ENCODE assay signal across 8 mouse cellular contexts in genomic region chr3:103280241-103280761, GRCm38 (mm10). TPM values are rescaled to one million over a fixed set of nuclear protein-coding genes. Genes with fewer than 3 reads are reported as not detected.
A peak's percentile ranks its signal among the peaks of the same experiment; 100 is the strongest.
DNase-seq lines count a peak whose midpoint lies in the region; ATAC-seq and TF ChIP-seq lines count a peak whose summit lies in the region.

No protein-coding gene starts in this region.

- ATAC-seq in embryonic facial prominence, embryonic 14.5 days (ENCODE audit: low read depth), result peak; percentile 68
- ATAC-seq in heart, embryonic 11.5 days (replicated peaks; ENCODE audit: insufficient number of reproducible peaks, low FRiP score, low TSS enrichment), result peak; percentile 57
- ATAC-seq in kidney, postnatal 0 days (replicated peaks; ENCODE audit: low FRiP score, low read depth), result peak; percentile 75
- peak; percentile 41 for ATAC-seq in liver, embryonic 15.5 days (ENCODE audit: insufficient read depth)
- peak; percentile 68 for ATAC-seq in neural tube, embryonic 11.5 days (ENCODE audit: insufficient read depth, low FRiP score, low TSS enrichment)
- ATAC-seq in stomach, postnatal 0 days (ENCODE audit: low FRiP score, low TSS enrichment), result peak; percentile 60

- H3K9me3 ChIP-seq in embryonic facial prominence, embryonic 14.5 days (ENCODE audit: control insufficient read depth, low read length), result no peaks in the 10 kb centered on the region
- no peaks in the 10 kb centered on the region for H3K9me3 ChIP-seq in heart, embryonic 11.5 days (replicated peaks; ENCODE audit: control insufficient read depth, low read length)
- no peaks in the 10 kb centered on the region for H3K9me3 ChIP-seq in kidney, postnatal 0 days (replicated peaks; ENCODE audit: low read length)
- no peaks in the 10 kb centered on the region for H3K9me3 ChIP-seq in liver, embryonic 15.5 days (replicated peaks)
- no peaks in the 10 kb centered on the region for H3K9me3 ChIP-seq in neural tube, embryonic 11.5 days (ENCODE audit: control insufficient read depth, low read length)
- no peaks in the 10 kb centered on the region for H3K9me3 ChIP-seq in stomach, postnatal 0 days (ENCODE audit: control insufficient read depth, low read length)

- peaks cover 4% of the 10 kb centered on the region for H3K36me3 ChIP-seq in C2C12 (ENCODE audit: control insufficient read depth, insufficient read depth)
- H3K36me3 ChIP-seq in embryonic facial prominence, embryonic 14.5 days (ENCODE audit: control insufficient read depth, insufficient read depth, low read length), result 0 out of 2 replicates have a peak, but pooled peaks cover 11% of the 10 kb centered on the region
- H3K36me3 ChIP-seq in heart, embryonic 11.5 days (ENCODE audit: control insufficient read depth, insufficient read depth, low read length), result peaks cover 3% of the 10 kb centered on the region; the same call in 1 of the 2 replicates
- no peaks in the 10 kb centered on the region for H3K36me3 ChIP-seq in kidney, postnatal 0 days (ENCODE audit: insufficient read depth, low read length)
- peaks cover 15% of the 10 kb centered on the region for H3K36me3 ChIP-seq in liver, embryonic 15.5 days (replicated peaks)
- no peaks in the 10 kb centered on the region for H3K36me3 ChIP-seq in neural tube, embryonic 11.5 days (ENCODE audit: control insufficient read depth, insufficient read depth, low read length)
- H3K36me3 ChIP-seq in stomach, postnatal 0 days (ENCODE audit: control insufficient read depth, insufficient read depth, low read length), result no peaks in the 10 kb centered on the region

- peak overlapping the region; percentile 78 for H3K4me2 ChIP-seq in embryonic facial prominence, embryonic 14.5 days (ENCODE audit: low read depth, low read length)
- H3K4me2 ChIP-seq in heart, embryonic 11.5 days, result peak overlapping the region; percentile 94
- peak overlapping the region; percentile 78 for H3K4me2 ChIP-seq in kidney, postnatal 0 days (ENCODE audit: low read length)
- peak overlapping the region; percentile 84 for H3K4me2 ChIP-seq in liver, embryonic 15.5 days
- peak overlapping the region; percentile 91 for H3K4me2 ChIP-seq in neural tube, embryonic 11.5 days (ENCODE audit: low read depth)
- H3K4me2 ChIP-seq in stomach, postnatal 0 days (replicated peaks; ENCODE audit: low read depth), result peak overlapping the region; percentile 77

- 1% methylated on average over 21 of the region's 36 CpGs for WGBS in embryonic facial prominence, embryonic 14.5 days
- WGBS in heart, embryonic 11.5 days (ENCODE audit: insufficient replicate concordance), result under 1% methylated on average over 33 of the region's 36 CpGs
- WGBS in kidney, postnatal 0 days, result under 1% methylated on average over 36 of the region's 36 CpGs
- WGBS in liver, embryonic 15.5 days (ENCODE audit: insufficient replicate concordance), result under 1% methylated on average over 36 of the region's 36 CpGs
- WGBS in neural tube, embryonic 11.5 days, result under 1% methylated on average over 29 of the region's 36 CpGs
- WGBS in stomach, postnatal 0 days, result under 1% methylated on average over 36 of the region's 36 CpGs

- no peak for TF ChIP-seq EP300 in stomach, postnatal 0 days (optimal IDR thresholded peaks at IDR 0.05)

- peak; percentile 10 to 27 for DNase-seq in adrenal gland, postnatal 4 days (ENCODE audit: low spot score in 2 of 2)
- peak; percentile 50 for DNase-seq in embryonic facial prominence, embryonic 14.5 days (ENCODE audit: low spot score)
- DNase-seq in kidney, postnatal 0 days (ENCODE audit: low spot score), result peak; percentile 55
- peak; percentile 64 for DNase-seq in neural tube, embryonic 11.5 days (ENCODE audit: low spot score)
- peak; percentile 69 for DNase-seq in stomach, postnatal 0 days (ENCODE audit: low spot score)

- peaks cover 14% of the 10 kb centered on the region for H3K4me1 ChIP-seq in embryonic facial prominence, embryonic 14.5 days (ENCODE audit: control insufficient read depth, insufficient read depth, low read length)
- peaks cover 14% of the 10 kb centered on the region; the same call in 1 of the 2 replicates for H3K4me1 ChIP-seq in heart, embryonic 11.5 days (ENCODE audit: control insufficient read depth, insufficient read depth, low read length)
- 0 out of 2 replicates have a peak, but pooled peaks cover 5% of the 10 kb centered on the region for H3K4me1 ChIP-seq in kidney, postnatal 0 days (replicated peaks; ENCODE audit: insufficient read depth, low read length)
- H3K4me1 ChIP-seq in liver, embryonic 15.5 days (replicated peaks), result peaks cover 34% of the 10 kb centered on the region
- peaks cover 6% of the 10 kb centered on the region; the same call in 1 of the 2 replicates for H3K4me1 ChIP-seq in neural tube, embryonic 11.5 days (ENCODE audit: control insufficient read depth, insufficient read depth, low read length)
- H3K4me1 ChIP-seq in stomach, postnatal 0 days (replicated peaks; ENCODE audit: control insufficient read depth, insufficient read depth), result 0 out of 2 replicates have a peak, but pooled peaks cover 2% of the 10 kb centered on the region

- H3ac ChIP-seq in C2C12 (ENCODE audit: control insufficient read depth, insufficient read length, low read depth), result peak overlapping the region; percentile 70

- no peak for TF ChIP-seq CTCF in C2C12 (IDR thresholded peaks at IDR 0.05; ENCODE audit: control insufficient read depth, insufficient read depth, insufficient read length)
- no peak for TF ChIP-seq CTCF in kidney, postnatal 0 days (IDR thresholded peaks at IDR 0.05; ENCODE audit: low read depth)
- 0 out of 2 replicates have a peak, but pooled peaks have one; percentile 4 for TF ChIP-seq CTCF in stomach, postnatal 0 days (IDR thresholded peaks at IDR 0.05; ENCODE audit: low read depth)

- H3K4me3 ChIP-seq in C2C12 (ENCODE audit: insufficient read depth, poor library complexity, severe bottlenecking), result peak overlapping the region; percentile 71
- peak overlapping the region; percentile 99 for H3K4me3 ChIP-seq in embryonic facial prominence, embryonic 14.5 days (ENCODE audit: low read depth, low read length)
- H3K4me3 ChIP-seq in heart, embryonic 11.5 days (ENCODE audit: low read depth, low read length), result peak overlapping the region; percentile 85
- H3K4me3 ChIP-seq in kidney, postnatal 0 days (replicated peaks; ENCODE audit: low read depth, low read length), result peak overlapping the region; percentile 99
- H3K4me3 ChIP-seq in liver, embryonic 15.5 days (replicated peaks), result peak overlapping the region; percentile 99
- peak overlapping the region; percentile 100 for H3K4me3 ChIP-seq in neural tube, embryonic 11.5 days (ENCODE audit: low read depth, low read length)
- H3K4me3 ChIP-seq in stomach, postnatal 0 days (ENCODE audit: low read depth, low read length), result peak overlapping the region; percentile 98

- no peaks in the 10 kb centered on the region for H3K27me3 ChIP-seq in C2C12 (ENCODE audit: control insufficient read depth, insufficient read depth, insufficient read length)
- no peaks in the 10 kb centered on the region for H3K27me3 ChIP-seq in embryonic facial prominence, embryonic 14.5 days (replicated peaks; ENCODE audit: control insufficient read depth, insufficient read depth, low read length)
- H3K27me3 ChIP-seq in heart, embryonic 11.5 days (ENCODE audit: control insufficient read depth, insufficient read depth, low read length), result no peaks in the 10 kb centered on the region
- no peaks in the 10 kb centered on the region for H3K27me3 ChIP-seq in kidney, postnatal 0 days (ENCODE audit: insufficient read depth, low read length)
- H3K27me3 ChIP-seq in liver, embryonic 15.5 days, result no peaks in the 10 kb centered on the region
- no peaks in the 10 kb centered on the region for H3K27me3 ChIP-seq in neural tube, embryonic 11.5 days (ENCODE audit: control insufficient read depth, insufficient read depth, low read length)
- H3K27me3 ChIP-seq in stomach, postnatal 0 days (ENCODE audit: control insufficient read depth, insufficient read depth, low read length), result no peaks in the 10 kb centered on the region

- peaks cover 55% of the 10 kb centered on the region for H3K79me2 ChIP-seq in C2C12 (ENCODE audit: control insufficient read depth, insufficient read depth)

- peaks cover 52% of the 10 kb centered on the region for H3K79me3 ChIP-seq in C2C12 (ENCODE audit: low read depth)

- H3K9ac ChIP-seq in embryonic facial prominence, embryonic 14.5 days (ENCODE audit: low read depth, low read length), result peak overlapping the region; percentile 99
- H3K9ac ChIP-seq in heart, embryonic 11.5 days (ENCODE audit: low read depth, low read length), result peak overlapping the region; percentile 95
- H3K9ac ChIP-seq in kidney, postnatal 0 days (ENCODE audit: low read depth, low read length), result peak overlapping the region; percentile 98
- H3K9ac ChIP-seq in liver, embryonic 15.5 days, result peak overlapping the region; percentile 99
- peak overlapping the region; percentile 98 for H3K9ac ChIP-seq in neural tube, embryonic 11.5 days (ENCODE audit: low read length)
- peak overlapping the region; percentile 97 for H3K9ac ChIP-seq in stomach, postnatal 0 days (ENCODE audit: low read length)

- peak overlapping the region; percentile 96 for H3K27ac ChIP-seq in embryonic facial prominence, embryonic 14.5 days (replicated peaks; ENCODE audit: low read depth, low read length)
- H3K27ac ChIP-seq in heart, embryonic 11.5 days (ENCODE audit: low read depth, low read length), result peak overlapping the region; percentile 94
- peak overlapping the region; percentile 97 for H3K27ac ChIP-seq in kidney, postnatal 0 days
- peak overlapping the region; percentile 91 for H3K27ac ChIP-seq in liver, embryonic 15.5 days (replicated peaks)
- peak overlapping the region; percentile 92 for H3K27ac ChIP-seq in neural tube, embryonic 11.5 days (ENCODE audit: low read depth, low read length)
- peak overlapping the region; percentile 96 for H3K27ac ChIP-seq in stomach, postnatal 0 days (replicated peaks)

TF ChIP-seq in C2C12, 6 proteins besides CTCF, POLR2A, EP300 and RAD21:
- TF ChIP-seq CEBPB (IDR thresholded peaks at IDR 0.05; ENCODE audit: low read depth) (no peak), MYOG (IDR thresholded peaks at IDR 0.05; ENCODE audit: control insufficient read depth, extremely low read depth, insufficient read length) (no peak), MYOD1 (IDR thresholded peaks at IDR 0.05; ENCODE audit: control insufficient read depth, insufficient read length, low read depth) (no peak), MAX (IDR thresholded peaks at IDR 0.05) (no peak), USF1 (IDR thresholded peaks at IDR 0.05; ENCODE audit: low read depth) (no peak)

RNA-seq across cellular contexts. Expression of gene Trim33, which starts 1.2 kb away (rescaled TPM):
- polyA plus RNA-seq in C2C12 (2012; fragmentation: generic; extraction: Trizol), result 6.2 TPM
- total RNA-seq in adrenal gland, postnatal 4 days (2021), result 10 to 100 TPM; 44.2 to 50.2 TPM
- 16.1 and 17.3 TPM in 2 replicates for polyA plus RNA-seq in embryonic facial prominence, embryonic 14.5 days (2014; fragmentation: Nextera tagmentation; extraction: Ambion mirVana)
- polyA plus RNA-seq in heart, embryonic 11.5 days (2014; fragmentation: Nextera tagmentation; extraction: Ambion mirVana), result 15.0 and 15.8 TPM in 2 replicates
- 12.6 and 12.9 TPM in 2 replicates for polyA plus RNA-seq in kidney, postnatal 0 days (2015; fragmentation: Nextera tagmentation; extraction: Ambion mirVana)
- 5.2 and 5.8 TPM in 2 replicates for polyA plus RNA-seq in liver, embryonic 15.5 days (2015; fragmentation: Nextera tagmentation; extraction: Ambion mirVana)
- 23.0 and 25.9 TPM in 2 replicates for polyA plus RNA-seq in neural tube, embryonic 11.5 days (2014; fragmentation: Nextera tagmentation; extraction: Ambion mirVana)
- polyA plus RNA-seq in stomach, postnatal 0 days (2015; fragmentation: Nextera tagmentation; extraction: Ambion mirVana), result 7.3 and 7.5 TPM in 2 replicates

Comparison
In these comparisons a context has a peak if more than half of its experiments do, and no peak if none do; other contexts are left out.
1. Peak in every context shown above with its lines: DNase-seq, ATAC-seq, H3K4me3 ChIP-seq and H3K27ac ChIP-seq.
2. DNase-seq: peak in every context shown above with its lines; median percentile 69 in stomach, postnatal 0 days; 64 in neural tube, embryonic 11.5 days; 55 in kidney, postnatal 0 days; 50 in embryonic facial prominence, embryonic 14.5 days; 18 in adrenal gland, postnatal 4 days.